Mouse (Mus musculus) myocyte (in vitro differentiated cells): Measurements from ENCODE around the gene Nabp2. TPM values are rescaled to one million over a fixed set of nuclear protein-coding genes. Genes with fewer than 3 reads are reported as not detected.

Source experiments
- H3K27me3 ChIP-seq: one replicate; pipeline ENCODE4 v1.6.1; 2011; ENCODE audit not compliant: control insufficient read depth, insufficient read depth, insufficient read length
- H3K36me3 ChIP-seq: one replicate; pipeline ENCODE4 v1.6.1; 2011; ENCODE audit not compliant: control insufficient read depth, insufficient read depth
- H3K4me2 ChIP-seq: one replicate; pipeline ENCODE4 v1.6.1; 2011; ENCODE audit warnings: low read depth, control low read depth
- H3K4me3 ChIP-seq: one replicate; pipeline ENCODE4 v1.5.1; 2011; ENCODE audit warnings: mild to moderate bottlenecking, control low read depth, moderate library complexity
- H3K79me2 ChIP-seq: one replicate; pipeline ENCODE4 v1.6.1; 2011; ENCODE audit not compliant: control insufficient read depth, insufficient read depth
- H3ac ChIP-seq: one replicate; pipeline ENCODE4 v1.6.1; 2011; ENCODE audit not compliant: control insufficient read depth, insufficient read length
- CEBPB ChIP-seq: IDR thresholded peaks from 2 replicates; pipeline ENCODE4 v1.6.1; 2011; ENCODE audit warnings: mild to moderate bottlenecking, moderate library complexity; ENCODE audit not compliant: poor library complexity, insufficient read depth, severe bottlenecking
- E2F4 ChIP-seq: IDR thresholded peaks from one replicate; pipeline ENCODE4 v1.6.1; 2011; ENCODE audit warnings: mild to moderate bottlenecking, control low read depth, moderate library complexity; ENCODE audit not compliant: insufficient read depth
- MAX ChIP-seq: IDR thresholded peaks from one replicate; pipeline ENCODE4 v1.6.1; 2011; ENCODE audit warnings: low read depth, mild to moderate bottlenecking, control low read depth
- MYOD1 ChIP-seq, 3 experiments: IDR thresholded peaks; one replicate each; pipeline ENCODE4 v1.6.1; 2011; ENCODE audit warnings: control low read depth in 2 of 3, low read depth in 2 of 3, mild to moderate bottlenecking in 2 of 3, moderate library complexity in 1 of 3; ENCODE audit not compliant: insufficient read length in 2 of 3, control insufficient read depth in 1 of 3
- MYOG ChIP-seq, 3 experiments: IDR thresholded peaks; one replicate each; pipeline ENCODE4 v1.6.1; 2011; ENCODE audit warnings: control low read depth in 2 of 3, low read depth in 2 of 3, mild to moderate bottlenecking in 2 of 3; ENCODE audit not compliant: insufficient read length in 2 of 3, control insufficient read depth in 1 of 3, insufficient read depth in 1 of 3
- POLR2A ChIP-seq: IDR thresholded peaks from one replicate; pipeline ENCODE4 v1.6.1; 2011; ENCODE audit warnings: low read depth, mild to moderate bottlenecking, control low read depth, moderate library complexity; ENCODE audit not compliant: insufficient read length
- POLR2AphosphoS2 ChIP-seq: IDR thresholded peaks from one replicate; pipeline ENCODE4 v1.6.1; 2011; ENCODE audit warnings: low read depth, control low read depth; ENCODE audit not compliant: insufficient read length
- REST ChIP-seq: IDR thresholded peaks from one replicate; pipeline ENCODE4 v1.6.1; 2011; ENCODE audit warnings: mild to moderate bottlenecking, control low read depth, moderate library complexity; ENCODE audit not compliant: insufficient read depth, insufficient read length
- SRF ChIP-seq: IDR thresholded peaks from one replicate; pipeline ENCODE4 v1.6.1; 2011; ENCODE audit warnings: low read depth; ENCODE audit not compliant: control insufficient read depth, insufficient read length
- TCF12 ChIP-seq: IDR thresholded peaks from one replicate; pipeline ENCODE4 v1.6.1; 2011; ENCODE audit warnings: mild to moderate bottlenecking, control low read depth; ENCODE audit not compliant: poor library complexity, insufficient read depth, severe bottlenecking
- TCF3 ChIP-seq: IDR thresholded peaks from one replicate; pipeline ENCODE4 v1.6.1; 2011; ENCODE audit warnings: low read depth, control low read depth; ENCODE audit not compliant: insufficient read length
- USF1 ChIP-seq: IDR thresholded peaks from one replicate; pipeline ENCODE4 v1.6.1; 2011; ENCODE audit warnings: low read depth, mild to moderate bottlenecking, control low read depth, moderate library complexity
- polyA plus RNA-seq: library from polyadenylated mRNA; unstranded; fragments of >200 nt; fragmentation: generic; extraction: Trizol; gene quantifications from one replicate; pipeline ENCODE4 v1.2.1, GENCODE M21; 2012; ENCODE audit warnings: missing spikeins

The Nabp2 gene
- polyA plus RNA-seq, 1 experiment, result 115 TPM

- H3K27me3 ChIP-seq, result no peaks in the 10 kb centered on the region
- H3ac ChIP-seq, result no peak overlapping the region
- no peaks in the 10 kb centered on the region for H3K79me2 ChIP-seq
- no peak for TF ChIP-seq E2F4
- no peak for TF ChIP-seq USF1
- no peak for TF ChIP-seq REST
- TF ChIP-seq MYOG (IDR thresholded peaks at IDR 0.05; ENCODE audit: control insufficient read depth in 1 of 3, insufficient read depth in 1 of 3, insufficient read length in 2 of 3, low read depth in 2 of 3), result no peak
- TF ChIP-seq POLR2A, result no peak
- TF ChIP-seq POLR2AphosphoS2, result no peak
- TF ChIP-seq CEBPB, result no peak
- no peak overlapping the region for H3K4me3 ChIP-seq
- H3K36me3 ChIP-seq, result peaks cover 8% of the 10 kb centered on the region
- no peak overlapping the region for H3K4me2 ChIP-seq
These were observed 7.4 kb downstream of the Nabp2 start for GRCm38 (mm10) chr10:128403931-128404330.

- TF ChIP-seq POLR2A (no peak), USF1 (no peak), CEBPB (no peak), MYOD1 (IDR thresholded peaks at IDR 0.05; ENCODE audit: control insufficient read depth in 1 of 3, insufficient read length in 2 of 3, low read depth in 2 of 3) (no peak), MYOG (IDR thresholded peaks at IDR 0.05; ENCODE audit: control insufficient read depth in 1 of 3, insufficient read depth in 1 of 3, insufficient read length in 2 of 3, low read depth in 2 of 3) (no peak), POLR2AphosphoS2 (no peak)
- Histone ChIP-seq H3K4me2 (no peak overlapping the region), H3ac (no peak overlapping the region), H3K79me2 (no peaks in the 10 kb centered on the region), H3K27me3 (no peaks in the 10 kb centered on the region), H3K36me3 (peaks cover 2% of the 10 kb centered on the region), H3K4me3 (no peak overlapping the region)
These were observed 9.7 kb downstream of the Nabp2 start for GRCm38 (mm10) chr10:128401638-128402037.

GRCm38 (mm10) chr10:128401056-128401455, 10.2 kb downstream of the Nabp2 start, which contains the start of gene Slc39a5:
TSS of gene Slc39a5 (minus strand) at chr10:128401229.
- no peak for TF ChIP-seq CEBPB
- no peak for TF ChIP-seq E2F4
- TF ChIP-seq MAX, result no peak
- no peak for TF ChIP-seq TCF12
- TF ChIP-seq SRF, result no peak
- no peak for TF ChIP-seq MYOD1 (IDR thresholded peaks at IDR 0.05; ENCODE audit: control insufficient read depth in 1 of 3, insufficient read length in 2 of 3, low read depth in 2 of 3)
- no peak for TF ChIP-seq REST
- no peak for TF ChIP-seq MYOG (IDR thresholded peaks at IDR 0.05; ENCODE audit: control insufficient read depth in 1 of 3, insufficient read depth in 1 of 3, insufficient read length in 2 of 3, low read depth in 2 of 3)
- TF ChIP-seq TCF3, result no peak
- TF ChIP-seq POLR2AphosphoS2, result no peak
- no peak for TF ChIP-seq POLR2A
- TF ChIP-seq USF1, result no peak
- Histone ChIP-seq H3K4me2 (no peak within 1 kb of the TSS), H3K36me3 (no peaks in the 10 kb centered on the region), H3K27me3 (no peaks in the 10 kb centered on the region), H3ac (no peak within 1 kb of the TSS), H3K79me2 (no peaks in the 10 kb centered on the region), H3K4me3 (no peak within 1 kb of the TSS)

GRCm38 (mm10) chr10:128400338-128400737, 11.0 kb downstream of the Nabp2 start:
- Histone ChIP-seq H3K79me2 (no peaks in the 10 kb centered on the region), H3K27me3 (no peaks in the 10 kb centered on the region), H3K36me3 (no peaks in the 10 kb centered on the region), H3K4me2 (no peak overlapping the region), H3K4me3 (no peak overlapping the region), H3ac (no peak overlapping the region)
- no peak for TF ChIP-seq MYOD1 (IDR thresholded peaks at IDR 0.05; ENCODE audit: control insufficient read depth in 1 of 3, insufficient read length in 2 of 3, low read depth in 2 of 3)
- no peak for TF ChIP-seq MYOG (IDR thresholded peaks at IDR 0.05; ENCODE audit: control insufficient read depth in 1 of 3, insufficient read depth in 1 of 3, insufficient read length in 2 of 3, low read depth in 2 of 3)
- no peak for TF ChIP-seq CEBPB
- TF ChIP-seq TCF12, result no peak
- no peak for TF ChIP-seq SRF
- no peak for TF ChIP-seq TCF3
- TF ChIP-seq POLR2A, result no peak
- TF ChIP-seq MAX, result no peak
- no peak for TF ChIP-seq USF1
- no peak for TF ChIP-seq REST
- TF ChIP-seq POLR2AphosphoS2, result no peak
- no peak for TF ChIP-seq E2F4

DNA sequence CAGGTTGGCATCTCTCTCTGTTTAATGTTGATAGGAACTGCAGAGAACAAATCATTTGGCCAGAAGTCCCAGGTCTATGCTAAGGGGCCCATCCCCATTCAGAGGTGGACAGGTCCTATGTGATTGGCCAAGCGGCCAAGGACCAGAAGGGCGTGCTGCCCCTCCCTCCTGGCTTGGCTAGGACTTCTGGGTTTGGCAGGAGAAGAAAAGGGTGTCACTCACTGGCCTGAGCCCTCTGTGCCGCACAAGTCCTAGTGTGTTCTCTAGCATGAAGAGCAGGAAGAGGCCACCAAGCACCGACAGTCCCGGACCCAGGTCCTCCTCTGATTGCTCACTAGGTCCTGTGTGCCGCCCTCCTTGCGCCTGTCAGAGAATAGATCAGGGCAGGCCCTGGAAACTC, 13.8 kb downstream of the Nabp2 start:
- Histone ChIP-seq H3K36me3 (no peaks in the 10 kb centered on the region), H3K4me2 (no peak overlapping the region)
- TF ChIP-seq REST (no peak), MYOD1 (IDR thresholded peaks at IDR 0.05; ENCODE audit: control insufficient read depth in 1 of 3, insufficient read length in 2 of 3, low read depth in 2 of 3) (no peak), POLR2A (no peak), TCF12 (no peak), TCF3 (no peak), SRF (no peak), MAX (no peak), CEBPB (no peak), MYOG (IDR thresholded peaks at IDR 0.05; ENCODE audit: control insufficient read depth in 1 of 3, insufficient read depth in 1 of 3, insufficient read length in 2 of 3, low read depth in 2 of 3) (no peak), POLR2AphosphoS2 (no peak), USF1 (no peak), E2F4 (no peak)

More for the DNA sequence above, 13.8 kb downstream of the Nabp2 start:
- H3K4me3 ChIP-seq, result no peak overlapping the region
- H3K79me2 ChIP-seq, result no peaks in the 10 kb centered on the region
- H3ac ChIP-seq, result no peak overlapping the region
- H3K27me3 ChIP-seq, result no peaks in the 10 kb centered on the region
